Mouse (Mus musculus) ES-E14 (cell line): ENCODE data around the gene Hectd4. TPM values are rescaled to one million over a fixed set of nuclear protein-coding genes. Genes with fewer than 3 reads are reported as not detected.
"Not testable (repeated sequence)": the region's sequence is repeated elsewhere in the genome, so short reads cannot be mapped to it uniquely, and the experiment has no call there.

ENCODE experiments used
- DNase-seq: peaks from one replicate; pipeline ENCODE4 v3.0.0-alpha.2; 2013; ENCODE audit warnings: low read depth, low spot score
- H3K27ac ChIP-seq: 2 replicates; pipeline ENCODE4 v1.5.1; 2012; ENCODE audit warnings: low read depth, mild to moderate bottlenecking, low read length, moderate library complexity, mixed read lengths; ENCODE audit not compliant: poor library complexity, insufficient read depth, severe bottlenecking
- H3K36me3 ChIP-seq: 2 replicates; pipeline ENCODE4 v1.6.1; 2012; ENCODE audit warnings: mild to moderate bottlenecking, low read length, moderate library complexity, mixed read lengths; ENCODE audit not compliant: control insufficient read depth, poor library complexity, insufficient read depth, severe bottlenecking
- H3K4me1 ChIP-seq, 2 experiments: fragments of 150-350 bp in 1 of 2; sonication (generic) in 1 of 2; 2 replicates each; pipeline ENCODE4 v1.6.1; 2012; ENCODE audit warnings: low read length in 2 of 2, mild to moderate bottlenecking in 1 of 2, mixed read lengths in 1 of 2; ENCODE audit not compliant: control insufficient read depth in 2 of 2, insufficient read depth in 2 of 2, poor library complexity in 1 of 2
- H3K4me3 ChIP-seq, 2 experiments: fragments of 150-350 bp in 1 of 2; sonication (generic) in 1 of 2; 2 replicates each; pipeline ENCODE4 v1.5.1; 2012; ENCODE audit warnings: low read length in 2 of 2, low read depth in 1 of 2, mild to moderate bottlenecking in 1 of 2, mixed read lengths in 1 of 2; ENCODE audit not compliant: insufficient read depth in 1 of 2, poor library complexity in 1 of 2, severe bottlenecking in 1 of 2
- H3K9ac ChIP-seq: 2 replicates; pipeline ENCODE4 v1.6.1; 2012; ENCODE audit warnings: low read depth, mild to moderate bottlenecking, low read length, mixed read lengths; ENCODE audit not compliant: poor library complexity, insufficient read depth, severe bottlenecking
- H3K9me3 ChIP-seq: fragments of 150-350 bp; sonication (generic); 2 replicates; pipeline ENCODE4 v1.6.1; 2012; ENCODE audit warnings: low read depth, mild to moderate bottlenecking, low read length; ENCODE audit not compliant: control insufficient read depth, insufficient read depth
- CHD2 ChIP-seq: IDR thresholded peaks from 2 replicates; pipeline ENCODE4 v1.6.1; 2014; ENCODE audit warnings: mild to moderate bottlenecking, low read depth, low read length, inconsistent platforms
- HCFC1 ChIP-seq: IDR thresholded peaks from 2 replicates; pipeline ENCODE4 v1.6.1; 2012; ENCODE audit warnings: low read length, inconsistent platforms, borderline replicate concordance; ENCODE audit not compliant: insufficient read depth
- MAFK ChIP-seq: IDR thresholded peaks from 2 replicates; pipeline ENCODE4 v1.6.1; 2014; ENCODE audit warnings: mild to moderate bottlenecking, low read depth, low read length, inconsistent platforms; ENCODE audit not compliant: insufficient read depth
- ZC3H11A ChIP-seq: IDR thresholded peaks from 2 replicates; pipeline ENCODE4 v1.6.1; 2012; ENCODE audit warnings: low read depth, mild to moderate bottlenecking, inconsistent platforms, low read length, borderline replicate concordance
- ZNF384 ChIP-seq: IDR thresholded peaks from 2 replicates; pipeline ENCODE4 v1.6.1; 2012; ENCODE audit warnings: low read depth, low read length, inconsistent platforms
- in situ Hi-C, 2 experiments: fragments of 600-800 bp; cut with MboI; formaldehyde crosslinking; loops; one replicate each; pipeline ENCODE4 v1.15.1; 2025; ENCODE audit warnings: low sequenced_read_pairs in 2 of 2, inconsistent platforms in 1 of 2; ENCODE audit not compliant: unreplicated experiment in 2 of 2
- total RNA-seq: library from RNA; depleted of rRNA; stranded (reverse); fragments of 300-350 nt; gene quantifications from 2 replicates; pipeline ENCODE4 v1.2.3, GENCODE M21; 2012

The Hectd4 gene
- total RNA-seq, 1 experiment = 14.2 TPM

- Histone ChIP-seq H3K36me3 (no peaks in the 10 kb centered on the region), H3K27ac (no peak overlapping the region), H3K4me3 (no peak overlapping the region), H3K4me1 (peaks cover 2% of the 10 kb centered on the region in 2 experiments; a peak in 1 of 4 replicates), H3K9me3 (no peaks in the 10 kb centered on the region), H3K9ac (no peak overlapping the region)
- in situ Hi-C loops = no loop called here
- TF ChIP-seq MAFK (no peak), HCFC1 (no peak), CHD2 (no peak), ZNF384 (no peak), ZC3H11A (no peak)
- no peak for DNase-seq
These were observed 5.8 kb downstream of the Hectd4 start for GRCm38 (mm10) chr5:121225854-121226253.

DNA sequence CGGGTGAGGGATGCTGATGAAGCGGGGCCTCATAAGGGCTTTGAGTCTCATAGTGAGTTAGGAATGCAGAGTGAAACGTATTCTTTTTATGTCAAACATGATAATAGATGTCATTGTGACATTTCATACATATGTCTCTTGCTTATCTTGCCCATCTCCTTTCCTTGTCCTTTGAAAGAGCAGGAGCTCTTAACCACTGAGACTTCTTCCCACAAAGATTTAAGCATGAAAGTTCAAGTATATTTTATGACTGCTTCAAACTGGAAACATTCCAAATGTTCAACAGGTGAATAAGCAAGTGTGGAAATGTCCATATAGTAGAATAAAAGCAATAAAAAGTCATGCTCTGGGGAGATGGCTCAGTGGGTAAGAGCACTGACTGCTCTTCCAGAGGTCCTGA is 6.4 kb downstream of the Hectd4 start:
- H3K4me1 ChIP-seq = 0 out of 4 replicates have a peak, but pooled peaks cover 2% of the 10 kb centered on the region in 2 experiments
- in situ Hi-C loops = no loop called here
- H3K27ac ChIP-seq = no peak overlapping the region
- no peaks in the 10 kb centered on the region for H3K36me3 ChIP-seq
- no peak for DNase-seq
- TF ChIP-seq ZC3H11A (no peak), CHD2 (no peak), MAFK (no peak), ZNF384 (no peak), HCFC1 (no peak)
- no peak overlapping the region for H3K4me3 ChIP-seq
- H3K9ac ChIP-seq = no peak overlapping the region
- H3K9me3 ChIP-seq = no peaks in the 10 kb centered on the region

DNA sequence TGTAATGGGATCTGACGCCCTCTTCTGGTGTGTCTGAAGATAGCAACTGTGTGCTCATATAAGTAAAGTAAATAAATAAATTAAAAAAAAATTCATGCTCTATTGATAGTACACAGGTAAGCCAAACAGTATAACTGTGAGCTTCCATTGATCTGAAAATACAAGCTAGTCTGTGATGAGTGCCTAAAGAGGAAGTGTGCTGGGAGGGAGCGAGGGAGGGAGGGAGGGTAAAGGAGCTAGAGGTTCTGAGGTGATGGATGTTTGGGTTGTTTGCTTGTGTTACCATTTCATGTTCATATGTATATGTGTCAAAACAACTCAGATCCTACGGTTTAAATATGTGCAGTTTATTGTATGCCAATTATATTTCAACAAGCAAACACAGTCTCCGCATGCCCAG is 6.8 kb downstream of the Hectd4 start:
- H3K9me3 ChIP-seq = no peaks in the 10 kb centered on the region
- in situ Hi-C loops = no loop called here
- no peak for TF ChIP-seq ZC3H11A
- TF ChIP-seq CHD2 = no peak
- no peak for TF ChIP-seq MAFK
- TF ChIP-seq HCFC1 = no peak
- TF ChIP-seq ZNF384 = no peak
- DNase-seq = no peak
- H3K4me3 ChIP-seq = no peak overlapping the region
- 0 out of 4 replicates have a peak, but pooled peaks cover under 1 to 2% of the 10 kb centered on the region in 2 experiments for H3K4me1 ChIP-seq
- H3K36me3 ChIP-seq = no peaks in the 10 kb centered on the region
- no peak overlapping the region for H3K27ac ChIP-seq
- no peak overlapping the region for H3K9ac ChIP-seq

DNA sequence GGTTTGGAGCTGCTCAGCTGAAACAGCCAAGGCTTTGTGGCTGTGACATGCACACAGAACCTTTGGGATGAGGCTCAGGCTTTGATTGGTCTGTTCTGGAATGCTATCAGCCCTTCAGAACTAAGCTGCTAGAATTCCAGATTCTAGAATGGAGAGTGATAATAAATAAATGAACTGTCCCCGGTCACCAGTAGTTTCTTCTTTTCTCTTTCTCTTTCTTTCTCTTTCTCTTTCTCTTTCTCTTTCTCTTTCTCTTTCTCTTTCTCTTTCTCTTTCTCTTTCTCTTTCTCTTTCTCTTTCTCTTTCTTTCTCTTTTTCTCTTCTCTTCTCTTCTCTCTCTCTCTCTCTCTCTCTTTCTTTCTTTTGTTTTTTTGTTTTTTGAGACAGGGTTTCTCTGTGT is 7.3 kb downstream of the Hectd4 start:
- H3K9ac ChIP-seq, H3K4me1 ChIP-seq, H3K27ac ChIP-seq, DNase-seq, H3K36me3 ChIP-seq, H3K4me3 ChIP-seq, in situ Hi-C loops, H3K9me3 ChIP-seq: not testable (repeated sequence)

GRCm38 (mm10) chr5:121229182-121229581 is 9.2 kb downstream of the Hectd4 start:
- H3K9me3 ChIP-seq = no peaks in the 10 kb centered on the region
- no peak for TF ChIP-seq MAFK
- no peak for TF ChIP-seq ZNF384
- no peak overlapping the region for H3K9ac ChIP-seq
- H3K4me1 ChIP-seq = 0 out of 4 replicates have a peak, but pooled peaks cover 0 to 2% of the 10 kb centered on the region in 2 experiments
- in situ Hi-C loops = no loop called here
- H3K27ac ChIP-seq = no peak overlapping the region
- no peak overlapping the region for H3K4me3 ChIP-seq
- no peak for DNase-seq
- no peaks in the 10 kb centered on the region for H3K36me3 ChIP-seq
